Mouse (Mus musculus) left cerebral cortex, postnatal 14 days (tissue): ENCODE data around the gene Serpinf1. TPM values are rescaled to one million over a fixed set of nuclear protein-coding genes. Genes with fewer than 3 reads are reported as not detected.
"Not testable (repeated sequence)": the region's sequence is repeated elsewhere in the genome, so short reads cannot be mapped to it uniquely, and the experiment has no call there.

Experiments
- DNase-seq, 2 experiments: peaks; one replicate each; pipeline ENCODE4 v3.0.0; 2021 to 2022; ENCODE audit warnings: low spot score in 2 of 2, mixed read lengths in 1 of 2
- intact Hi-C: fragments of 180-260 bp; cut with DNase I; formaldehyde crosslinking; loops from one replicate; pipeline ENCODE4 v1.15.1; 2025
- microRNA-seq, 2 experiments: library from miRNA; unstranded; fragments of <30 nt; microRNA quantifications; one replicate each; pipeline ENCODE4 v1.2.0; 2022
- total RNA-seq, 2 experiments: library from RNA; stranded (reverse); gene quantifications; 2 replicates each; pipeline ENCODE4 v1.2.3; 2021

Serpinf1 gene
- total RNA-seq, 2 experiments from 2014 or later, result 16.4 to 17.5 TPM

GRCm38 (mm10) chr11:75399411-75399841 is 23.1 kb downstream of the Serpinf1 start:
- intact Hi-C loops, result loop anchor here (5.0 to 10.0 kb wide), 2 partner anchors 105 to 217 kb away; no protein-coding TSS in a partner anchor
- DNase-seq, result peak; percentile 45

GRCm38 (mm10) chr11:75397452-75397851 is 25.0 kb downstream of the Serpinf1 start:
- intact Hi-C loops, result loop anchor here (5.0 to 10.0 kb wide), 2 partner anchors 103 to 215 kb away; no protein-coding TSS in a partner anchor
- no peak for DNase-seq

DNA sequence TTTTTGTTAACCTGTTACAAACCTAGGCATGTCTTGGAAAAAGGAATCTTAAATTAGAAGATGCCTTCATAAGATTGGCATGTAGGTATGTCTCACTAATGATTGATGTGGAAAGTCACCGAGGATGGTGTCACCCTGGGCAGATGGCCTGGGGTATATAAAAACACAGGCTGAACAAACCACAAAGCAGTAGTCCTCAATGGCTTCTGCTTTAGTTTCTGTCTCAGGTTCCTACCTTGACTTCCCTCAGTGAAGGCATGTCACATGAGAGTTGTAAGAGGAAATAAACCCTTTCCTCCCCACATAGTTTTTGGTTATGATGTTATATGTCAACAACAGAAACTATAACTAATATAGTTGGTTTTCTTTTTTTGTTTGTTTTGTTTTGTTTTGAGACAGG is 26.9 kb downstream of the Serpinf1 start:
- no peak for DNase-seq
- intact Hi-C loops, result loop anchor here (5.0 to 10.0 kb wide), 2 partner anchors 101 to 213 kb away; no protein-coding TSS in a partner anchor

GRCm38 (mm10) chr11:75383529-75383928 is 39.0 kb downstream of the Serpinf1 start:
- DNase-seq, intact Hi-C loops: not testable (repeated sequence)

DNA sequence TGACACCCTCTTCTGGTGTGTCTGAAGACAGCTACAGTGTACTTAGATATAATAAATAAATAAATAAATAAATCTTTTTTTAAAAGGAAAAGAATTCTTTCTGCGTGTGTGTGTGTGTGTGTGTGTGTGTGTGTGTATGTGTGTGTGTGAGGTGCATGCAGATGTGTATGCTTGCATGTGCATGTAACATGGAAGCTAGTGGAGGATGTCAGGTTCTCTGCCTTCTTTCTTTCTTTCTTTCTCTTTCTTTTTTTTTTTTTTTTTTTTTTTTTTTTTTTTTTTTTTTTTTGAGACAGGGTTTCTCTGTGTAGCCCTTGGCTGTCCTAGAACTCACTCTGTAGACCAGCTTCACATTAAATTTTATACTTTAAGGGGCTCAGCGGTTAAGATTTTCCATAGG is 43.7 kb downstream of the Serpinf1 start:
- intact Hi-C loops, DNase-seq: not testable (repeated sequence)

DNA sequence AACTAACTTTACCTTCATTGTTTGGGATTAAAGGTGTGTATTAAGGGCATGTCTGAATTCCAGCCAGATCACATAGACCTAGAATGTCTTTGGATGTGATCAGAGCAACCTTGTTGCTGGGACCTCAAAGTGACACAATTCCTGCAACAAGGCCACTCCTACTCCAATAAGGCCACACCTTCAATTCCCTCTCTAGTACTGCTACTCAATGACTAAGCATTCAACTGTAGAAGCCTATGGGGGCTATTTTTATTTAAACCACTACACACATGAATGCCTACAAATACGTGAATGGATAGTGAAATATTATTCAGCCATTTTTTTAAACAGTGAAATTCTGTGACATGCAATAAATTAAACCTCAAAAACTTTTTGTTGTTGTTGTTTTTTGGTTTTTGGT is 45.4 kb downstream of the Serpinf1 start:
- no peak for DNase-seq
- intact Hi-C loops, result no loop called here

Small RNA genes lying within 50 kb of the gene (microRNA-seq; reads per million reads assigned to microRNA genes)
- gene Mir22, result 3,323 to 9,641 reads per million in 2 experiments

Other genes starting within 250 kb of the Serpinf1 start
- 10 to 100 TPM; 10.0 to 10.2 TPM for gene Ovca2, start 243.9 kb downstream of the Serpinf1 start, total RNA-seq
- 10 to 100 TPM; 22.0 to 23.7 TPM for gene Dph1, start 231.5 kb downstream of the Serpinf1 start, total RNA-seq
- gene Rtn4rl1, start 228.9 kb downstream of the Serpinf1 start, total RNA-seq, result 10 to 100 TPM; 59.5 to 65.9 TPM
- gene Rpa1, start 74.4 kb downstream of the Serpinf1 start, total RNA-seq, result 10 to 100 TPM; 43.8 to 47.9 TPM
- 10 to 100 TPM; 10.6 to 11.6 TPM for gene Smyd4, start 74.3 kb downstream of the Serpinf1 start, total RNA-seq
- not detected for gene Serpinf2, start 16.9 kb upstream of the Serpinf1 start, total RNA-seq
- 10 to 100 TPM; 20.0 to 20.7 TPM for gene Wdr81, start 32.0 kb upstream of the Serpinf1 start, total RNA-seq
- under 1 TPM; 0.33 to 0.95 TPM for gene Tlcd2, start 39.0 kb upstream of the Serpinf1 start, total RNA-seq
- 100 to 1,000 TPM; 115 to 116 TPM for gene Prpf8, start 64.1 kb upstream of the Serpinf1 start, total RNA-seq
- 1 to 10 TPM; 2.0 to 2.5 TPM for gene Rilp, start 87.4 kb upstream of the Serpinf1 start, total RNA-seq
- gene Scarf1, start 90.8 kb upstream of the Serpinf1 start, total RNA-seq, result 1 to 10 TPM; 3.0 to 3.3 TPM
- gene Slc43a2, start 109.0 kb upstream of the Serpinf1 start, total RNA-seq, result 10 to 100 TPM; 53.0 to 61.5 TPM
- 100 to 1,000 TPM; 336 to 338 TPM for gene Pitpna, start 165.4 kb upstream of the Serpinf1 start, total RNA-seq
- 10 to 100 TPM; 43.2 to 44.4 TPM for gene Inpp5k, start 208.3 kb upstream of the Serpinf1 start, total RNA-seq
- 10 to 100 TPM; 20.5 to 21.7 TPM for gene Myo1c, start 227.8 kb upstream of the Serpinf1 start, total RNA-seq